Mouse (Mus musculus) embryonic facial prominence, embryonic 14.5 days (tissue): ENCODE data around the gene Rhox10. TPM values are rescaled to one million over a fixed set of nuclear protein-coding genes. Genes with fewer than 3 reads are reported as not detected.
"Not testable (repeated sequence)": the region's sequence is repeated elsewhere in the genome, so short reads cannot be mapped to it uniquely, and the experiment has no call there.

Source experiments
- ATAC-seq: fragments of 200-750 bp; cut with Nextera tagmentation; 2 replicates; pipeline ENCODE4 v1.8.0; 2017; ENCODE audit warnings: low read depth, moderate number of reproducible peaks, moderate TSS enrichment
- DNase-seq: peaks from one replicate; pipeline ENCODE4 v3.0.0-alpha.2; 2015; ENCODE audit warnings: low spot score
- H3K27ac ChIP-seq: fragments of 300-500 bp; sonication (generic); replicated peaks from 2 replicates; pipeline ENCODE4 v1.5.1; 2014; ENCODE audit warnings: low read depth, mild to moderate bottlenecking, low read length, moderate library complexity
- H3K27me3 ChIP-seq: fragments of 300-500 bp; sonication (generic); replicated peaks from 2 replicates; pipeline ENCODE4 v1.6.1; 2014; ENCODE audit warnings: low read length; ENCODE audit not compliant: control insufficient read depth, insufficient read depth
- H3K36me3 ChIP-seq: fragments of 300-500 bp; sonication (generic); 2 replicates; pipeline ENCODE4 v1.6.1; 2014; ENCODE audit warnings: low read length, mixed read lengths; ENCODE audit not compliant: control insufficient read depth, insufficient read depth
- H3K4me1 ChIP-seq: fragments of 300-500 bp; sonication (generic); 2 replicates; pipeline ENCODE4 v1.6.1; 2014; ENCODE audit warnings: antibody characterized with exemption, low read length; ENCODE audit not compliant: control insufficient read depth, insufficient read depth
- H3K4me2 ChIP-seq: fragments of 300-500 bp; sonication (generic); 2 replicates; pipeline ENCODE4 v1.6.1; 2014; ENCODE audit warnings: low read depth, mild to moderate bottlenecking, low read length, moderate library complexity, mixed read lengths
- H3K4me3 ChIP-seq: fragments of 300-500 bp; sonication (generic); 2 replicates; pipeline ENCODE4 v1.5.1; 2014; ENCODE audit warnings: low read depth, mild to moderate bottlenecking, low read length
- H3K9ac ChIP-seq: fragments of 300-500 bp; sonication (generic); 2 replicates; pipeline ENCODE4 v1.6.1; 2014; ENCODE audit warnings: low read depth, mild to moderate bottlenecking, low read length, moderate library complexity, mixed read lengths
- H3K9me3 ChIP-seq: fragments of 300-500 bp; sonication (generic); 2 replicates; pipeline ENCODE4 v1.6.1; 2016; ENCODE audit warnings: low read length; ENCODE audit not compliant: control insufficient read depth
- WGBS: fragments of 180-500 bp; shearing (Covaris S2); extraction: QIAGEN DNeasy Blood & Tissue Kit; methylation state at CpG from one replicate; pipeline ENCODE4 v1.1.7; 2014; 5-methylcytosine and 5-hydroxymethylcytosine counted together
- polyA plus RNA-seq: library from polyadenylated mRNA; unstranded; fragments of >200 nt; fragmentation: Nextera tagmentation; extraction: Ambion mirVana; gene quantifications from 2 replicates; pipeline ENCODE4 v1.2.1, GENCODE M21; 2014

Gene Rhox10
- polyA plus RNA-seq = not detected in 2 replicates

DNA sequence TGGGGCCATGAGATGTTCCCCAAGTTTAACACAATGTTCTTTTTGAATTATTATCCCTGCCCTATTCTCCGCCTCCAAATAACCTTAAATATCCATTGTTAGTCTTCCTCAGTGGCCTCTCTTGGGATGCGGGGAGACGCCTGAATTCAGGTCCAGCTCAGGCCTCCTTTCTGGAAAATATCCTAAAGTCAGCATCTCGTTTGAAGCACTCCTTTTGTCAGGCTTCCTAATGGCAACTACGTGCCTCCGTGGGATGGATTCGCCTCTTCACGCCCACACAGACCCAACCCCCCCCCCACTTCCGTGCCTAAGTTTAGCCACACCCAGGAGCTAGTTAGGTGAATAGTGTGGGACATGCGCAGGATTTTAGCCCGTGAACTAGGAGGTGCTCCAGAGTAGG, at the start of gene Rhox10:
Gene Rhox10 (plus strand): TSS at position 301 of the 400 bp plus-strand sequence.
- ATAC-seq (no peak), DNase-seq (no peak)
- no peaks in the 10 kb centered on the region for H3K27me3 ChIP-seq
- no peaks in the 10 kb centered on the region for H3K9me3 ChIP-seq
- WGBS = 90% methylated on average over 11 of the region's 11 CpGs
- no peak within 1 kb of the TSS for H3K4me2 ChIP-seq
- H3K27ac ChIP-seq = no peak within 1 kb of the TSS
- H3K4me1 ChIP-seq = no peaks in the 10 kb centered on the region
- no peak within 1 kb of the TSS for H3K9ac ChIP-seq
- no peak within 1 kb of the TSS for H3K4me3 ChIP-seq
- H3K36me3 ChIP-seq = no peaks in the 10 kb centered on the region

DNA sequence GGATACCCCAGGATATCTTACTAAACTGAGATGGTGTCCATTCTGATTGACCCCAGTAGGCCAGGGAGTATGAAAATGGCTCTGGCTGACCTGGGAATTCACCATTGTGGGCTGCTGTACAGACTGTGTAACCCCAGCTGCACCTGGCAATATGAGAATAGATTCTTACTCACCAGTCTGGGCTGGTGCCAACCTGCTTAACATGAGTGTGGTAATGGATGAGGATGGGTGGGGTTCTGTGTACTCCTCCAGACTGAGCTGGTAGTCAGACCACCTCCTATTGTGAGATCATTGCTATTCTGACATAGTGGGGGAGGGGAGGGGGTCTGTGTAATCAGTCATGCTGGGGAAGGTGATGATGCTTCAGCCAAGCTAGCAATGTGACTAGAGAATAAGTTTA, 47.7 kb upstream of the Rhox10 start, which contains the start of gene Btg1-ps1:
Gene Btg1-ps1 (minus strand): TSS at position 219 of the 400 bp plus-strand sequence.
- H3K4me3 ChIP-seq, ATAC-seq, DNase-seq, H3K27ac ChIP-seq, H3K9me3 ChIP-seq, H3K27me3 ChIP-seq, H3K4me2 ChIP-seq, H3K9ac ChIP-seq, H3K36me3 ChIP-seq, H3K4me1 ChIP-seq: not testable (repeated sequence)

DNA sequence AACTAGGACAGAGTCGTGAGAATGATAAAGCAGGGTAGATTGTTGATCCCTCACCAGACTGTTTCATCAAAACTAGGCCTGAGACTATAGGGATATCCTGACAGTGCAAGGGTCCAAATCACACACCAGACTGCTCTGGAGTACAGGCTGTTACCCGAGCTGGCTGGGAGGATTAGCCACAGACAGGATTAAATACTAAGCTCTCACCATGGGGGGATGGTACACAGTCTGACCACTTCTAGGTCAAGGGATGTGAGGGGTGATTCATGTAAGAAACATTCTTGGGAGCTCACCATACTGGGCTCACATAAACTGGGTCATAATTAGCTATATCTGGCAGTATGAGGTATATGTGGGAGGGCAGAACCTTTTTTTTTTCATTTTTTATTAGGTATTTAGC, 32.4 kb upstream of the Rhox10 start:
- WGBS = 57% methylated on average over 2 of the region's 2 CpGs

DNA sequence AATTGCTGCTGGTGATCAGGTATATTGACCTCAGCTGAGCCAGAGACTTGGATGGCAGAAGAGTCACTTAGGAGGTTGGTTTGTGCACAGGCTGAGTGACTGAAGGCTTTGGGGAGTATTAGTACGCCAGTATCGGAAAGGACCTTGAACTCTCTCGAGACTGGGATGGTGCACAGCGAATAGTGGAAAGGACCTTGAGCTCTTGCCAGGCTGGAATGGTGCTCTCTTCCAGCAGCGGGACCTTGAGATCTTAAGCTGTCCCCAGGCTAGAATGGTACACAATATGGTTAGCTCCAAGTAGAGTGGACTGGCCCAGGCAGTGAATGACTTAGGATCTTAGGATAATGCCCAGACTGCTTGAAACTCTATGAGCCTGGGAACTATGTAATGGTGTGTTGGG, 26.6 kb upstream of the Rhox10 start:
- DNase-seq (no peak), ATAC-seq (no peak)
- no peak overlapping the region for H3K4me2 ChIP-seq
- H3K27ac ChIP-seq = no peak overlapping the region
- 93% methylated on average over 4 of the region's 5 CpGs for WGBS
- no peaks in the 10 kb centered on the region for H3K27me3 ChIP-seq
- no peaks in the 10 kb centered on the region for H3K9me3 ChIP-seq
- no peaks in the 10 kb centered on the region for H3K36me3 ChIP-seq
- H3K4me3 ChIP-seq = no peak overlapping the region
- no peaks in the 10 kb centered on the region for H3K4me1 ChIP-seq
- H3K9ac ChIP-seq = no peak overlapping the region

More for the DNA sequence above, 32.4 kb upstream of the Rhox10 start:
- Histone ChIP-seq H3K9me3 (no peaks in the 10 kb centered on the region), H3K27ac (no peak overlapping the region), H3K4me3 (no peak overlapping the region), H3K27me3 (no peaks in the 10 kb centered on the region), H3K9ac (no peak overlapping the region), H3K36me3 (no peaks in the 10 kb centered on the region), H3K4me2 (no peak overlapping the region), H3K4me1 (no peaks in the 10 kb centered on the region)
- DNase-seq = no peak
- ATAC-seq = no peak

DNA sequence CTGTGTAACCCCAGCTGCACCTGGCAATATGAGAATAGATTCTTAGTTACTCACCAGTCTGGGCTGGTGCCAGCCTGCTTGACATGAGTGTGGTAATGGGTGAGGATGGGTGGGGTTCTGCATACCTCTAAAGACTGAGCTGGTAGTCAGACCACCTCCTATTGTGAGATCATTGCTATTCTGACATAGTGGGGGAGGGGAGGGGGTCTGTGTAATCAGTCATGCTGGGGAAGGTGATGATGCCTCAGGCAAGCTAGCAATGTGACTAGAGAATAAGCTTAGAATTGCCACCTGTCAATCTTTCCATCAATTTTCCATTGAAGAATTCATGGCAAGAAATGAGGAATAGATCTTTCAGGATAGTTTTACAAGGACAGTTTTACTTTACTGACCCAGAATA, 23.3 kb upstream of the Rhox10 start, which contains the start of gene Btg1-ps2:
Gene Btg1-ps2 (minus strand): TSS at position 101 of the 400 bp plus-strand sequence.
- H3K4me2 ChIP-seq, H3K4me3 ChIP-seq, H3K4me1 ChIP-seq, ATAC-seq, H3K27me3 ChIP-seq, H3K9ac ChIP-seq, DNase-seq, H3K27ac ChIP-seq, H3K9me3 ChIP-seq, H3K36me3 ChIP-seq: not testable (repeated sequence)

DNA sequence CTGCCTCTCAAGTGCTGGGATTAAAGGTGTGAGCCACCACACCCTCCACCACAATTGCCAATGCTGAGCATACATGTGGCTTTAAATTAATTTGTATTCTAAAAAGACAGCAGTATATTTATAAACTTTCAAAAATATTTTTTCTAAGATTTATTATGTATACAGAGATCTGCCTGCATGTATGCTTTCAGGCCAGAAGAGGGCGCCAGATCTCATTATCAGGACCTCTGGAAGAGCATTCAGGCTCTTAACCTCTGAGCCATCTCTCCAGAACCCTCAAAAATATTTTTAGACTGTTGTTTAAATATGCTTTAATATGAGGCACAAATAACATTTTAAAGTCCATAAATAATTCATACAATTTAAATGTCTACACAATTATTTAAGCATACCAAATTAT, 4.7 kb upstream of the Rhox10 start:
- H3K9ac ChIP-seq = no peak overlapping the region
- no peaks in the 10 kb centered on the region for H3K9me3 ChIP-seq
- no peaks in the 10 kb centered on the region for H3K36me3 ChIP-seq
- no peaks in the 10 kb centered on the region for H3K27me3 ChIP-seq
- no peak overlapping the region for H3K4me2 ChIP-seq
- no peaks in the 10 kb centered on the region for H3K4me1 ChIP-seq
- no peak overlapping the region for H3K4me3 ChIP-seq
- ATAC-seq = no peak
- no peak overlapping the region for H3K27ac ChIP-seq
- WGBS = 0% methylated on average over 1 of the region's 1 CpGs
- peak; percentile 8 for DNase-seq

DNA sequence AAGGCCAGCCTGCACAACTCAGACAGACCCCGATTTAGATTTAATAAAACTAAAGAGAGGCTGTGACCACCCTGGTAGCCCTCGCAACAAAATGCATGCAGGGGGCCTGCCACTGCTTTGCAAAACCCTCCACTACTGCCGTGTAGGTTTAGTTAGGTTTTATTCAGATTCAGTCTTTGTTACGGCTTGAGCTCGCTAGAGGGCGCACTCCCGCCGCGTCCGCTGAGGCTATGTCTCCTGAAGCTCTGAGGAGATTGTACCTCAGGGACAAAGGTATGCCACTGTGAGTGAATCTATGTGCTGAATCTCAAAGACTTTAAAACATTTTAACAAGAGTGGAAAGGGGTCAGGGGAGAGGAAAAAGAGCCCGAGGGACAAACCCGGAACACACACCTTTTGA, 18.0 kb downstream of the Rhox10 start:
- H3K9ac ChIP-seq = no peak overlapping the region
- 21% methylated on average over 11 of the region's 12 CpGs for WGBS
- no peak overlapping the region for H3K4me3 ChIP-seq
- no peak for ATAC-seq
- no peak overlapping the region for H3K27ac ChIP-seq
- H3K9me3 ChIP-seq = no peaks in the 10 kb centered on the region
- no peak overlapping the region for H3K4me2 ChIP-seq
- no peaks in the 10 kb centered on the region for H3K36me3 ChIP-seq
- peak; percentile 6 for DNase-seq
- H3K4me1 ChIP-seq = no peaks in the 10 kb centered on the region
- no peaks in the 10 kb centered on the region for H3K27me3 ChIP-seq

DNA sequence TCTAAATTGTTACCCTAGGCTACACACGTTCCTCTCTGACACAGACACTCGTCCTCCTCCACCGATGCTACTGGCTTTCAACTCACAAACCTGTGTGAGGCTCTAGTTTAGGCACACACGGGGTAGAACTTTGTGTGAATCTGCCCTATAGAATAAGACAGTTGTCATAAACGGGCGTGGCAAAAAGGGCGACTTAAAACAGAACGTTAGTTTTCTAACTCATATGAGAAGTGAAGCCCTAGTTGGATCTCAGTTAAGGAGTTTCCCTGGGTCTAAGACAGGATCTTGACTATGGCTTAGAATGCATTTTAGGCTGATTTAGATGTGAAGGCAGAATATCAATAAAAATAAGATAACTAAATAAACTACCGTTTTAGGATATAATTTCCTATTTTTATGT, 18.8 kb downstream of the Rhox10 start, which contains the start of gene Rhox11:
Gene Rhox11 (minus strand): TSS at position 101 of the 400 bp plus-strand sequence.
- no peak within 1 kb of the TSS for H3K9ac ChIP-seq
- H3K27ac ChIP-seq = no peak within 1 kb of the TSS
- no peaks in the 10 kb centered on the region for H3K9me3 ChIP-seq
- no peaks in the 10 kb centered on the region for H3K4me1 ChIP-seq
- ATAC-seq (no peak), DNase-seq (no peak)
- no peaks in the 10 kb centered on the region for H3K27me3 ChIP-seq
- H3K36me3 ChIP-seq = no peaks in the 10 kb centered on the region
- H3K4me3 ChIP-seq = no peak within 1 kb of the TSS
- 85% methylated on average over 9 of the region's 9 CpGs for WGBS
- no peak within 1 kb of the TSS for H3K4me2 ChIP-seq

DNA sequence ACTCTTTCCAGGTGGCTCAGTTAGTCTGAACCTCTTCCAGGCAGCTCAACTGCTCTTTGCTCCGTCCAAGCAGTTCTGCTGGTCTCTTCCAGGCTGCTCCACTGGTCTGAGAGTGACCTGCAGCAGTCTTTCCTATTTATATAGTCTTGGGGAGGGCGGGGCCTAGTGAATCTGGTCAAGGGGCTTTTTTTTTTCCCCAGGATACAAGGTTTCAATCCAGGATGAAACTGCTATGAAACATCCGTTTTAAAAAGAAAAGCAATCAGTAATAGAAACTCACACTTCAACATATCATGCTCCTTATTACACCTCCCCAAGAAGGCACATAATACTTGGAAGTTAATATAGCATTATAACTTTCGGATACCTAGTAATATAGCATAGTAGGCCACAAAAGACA, 44.5 kb downstream of the Rhox10 start, which contains the start of gene Rhox12:
Gene Rhox12 (minus strand): TSS at position 101 of the 400 bp plus-strand sequence.
- H3K9me3 ChIP-seq = no peaks in the 10 kb centered on the region
- H3K4me3 ChIP-seq = no peak within 1 kb of the TSS
- no peak within 1 kb of the TSS for H3K9ac ChIP-seq
- DNase-seq (no peak), ATAC-seq (no peak)
- H3K36me3 ChIP-seq = no peaks in the 10 kb centered on the region
- no peaks in the 10 kb centered on the region for H3K4me1 ChIP-seq
- H3K27ac ChIP-seq = no peak within 1 kb of the TSS
- H3K27me3 ChIP-seq = no peaks in the 10 kb centered on the region
- 70% methylated on average over 4 of the region's 4 CpGs for WGBS
- H3K4me2 ChIP-seq = no peak within 1 kb of the TSS
